8 mouse cellular contexts compared by ENCODE assay signal in genomic region chr8:108718031-108718430, GRCm38 (mm10).
DNase-seq lines count a peak whose midpoint lies in the region; ATAC-seq lines count a peak whose summit lies in the region.

No protein-coding gene starts in this region.

- no peaks in the 10 kb centered on the region for H3K27me3 ChIP-seq in intestine, embryonic 14.5 days (replicated peaks; ENCODE audit: control insufficient read depth, insufficient read depth, low read length)

- no peak for ATAC-seq in intestine, embryonic 14.5 days (replicated peaks; ENCODE audit: low FRiP score, low TSS enrichment, low read depth)
- no peak for ATAC-seq in megakaryocyte, adult 5-6 weeks (ENCODE audit: poor library complexity, severe bottlenecking)

- peak overlapping the region; percentile 92 for H3K4me2 ChIP-seq in intestine, embryonic 14.5 days (ENCODE audit: low read length)

- WGBS in intestine, embryonic 14.5 days: 15% methylated on average over 6 of the region's 6 CpGs

- no peaks in the 10 kb centered on the region for H3K36me3 ChIP-seq in intestine, embryonic 14.5 days (ENCODE audit: control insufficient read depth, insufficient read depth, low read length)

- no peak overlapping the region for H3K9ac ChIP-seq in intestine, embryonic 14.5 days (ENCODE audit: low read length)

- H3K27ac ChIP-seq in intestine, embryonic 14.5 days (ENCODE audit: low read depth): no peak overlapping the region

- peaks cover 70% of the 10 kb centered on the region for H3K4me1 ChIP-seq in intestine, embryonic 14.5 days (replicated peaks; ENCODE audit: control insufficient read depth, insufficient read depth, low read length)

- H3K9me3 ChIP-seq in intestine, embryonic 14.5 days (ENCODE audit: control insufficient read depth, low read length): no peaks in the 10 kb centered on the region

- H3K4me3 ChIP-seq in intestine, embryonic 14.5 days (ENCODE audit: low read depth, low read length): 0 out of 2 replicates have a peak overlapping the region, but pooled peaks have one; percentile 3

- peak; percentile 17 for DNase-seq in MN1 (ENCODE audit: low spot score)
- DNase-seq in brain, adult 2 months (ENCODE audit: low read depth, low spot score): peak; percentile 22
- no peak for DNase-seq in intestine, embryonic 14.5 days (ENCODE audit: low spot score)
- peak; percentile 37 for DNase-seq in lung, postnatal 10 days
- no peak for DNase-seq in gastrocnemius, postnatal 25 days
- DNase-seq in T-cell, adult 2 months (ENCODE audit: low spot score): no peak
- DNase-seq in cerebellum, postnatal 14 days: no peak

Comparison
In these comparisons a context has a peak if more than half of its experiments do, and no peak if none do; other contexts are left out.
1. DNase-seq: peak in MN1 (single experiment), brain, adult 2 months (single experiment) and lung, postnatal 10 days (single experiment); none in intestine, embryonic 14.5 days (single experiment), gastrocnemius, postnatal 25 days (single experiment), T-cell, adult 2 months (single experiment) and cerebellum, postnatal 14 days (0 of 2).